Mouse (Mus musculus): ENCODE results near the gene Rragc. TPM values are rescaled to one million over a fixed set of nuclear protein-coding genes. Genes with fewer than 3 reads are reported as not detected.

The Rragc gene
- polyA plus RNA-seq, 1 experiment: 31.9 TPM

DNA sequence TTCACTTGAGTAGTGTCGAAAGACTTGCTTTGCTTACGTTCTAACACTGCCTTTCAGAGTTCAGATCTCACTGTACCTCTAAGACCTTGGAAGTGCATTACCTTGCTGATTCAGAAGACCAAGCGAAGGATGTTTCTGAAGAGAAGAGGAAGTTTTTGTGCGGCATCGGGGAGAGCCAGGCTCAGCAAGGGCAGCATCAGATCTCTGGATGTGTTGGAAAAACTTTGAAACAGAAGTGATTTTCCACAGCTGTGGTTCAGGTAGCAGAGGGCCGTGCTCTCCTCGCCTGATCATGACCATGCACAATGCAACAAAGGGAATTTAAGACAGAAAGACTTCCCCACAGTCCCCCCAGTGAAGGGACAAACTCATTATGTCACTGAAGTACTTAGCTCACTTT, 18.8 kb downstream of the Rragc start:
- TF ChIP-seq GATA1 (IDR thresholded peaks at IDR 0.05; ENCODE audit: low read length): no peak

DNA sequence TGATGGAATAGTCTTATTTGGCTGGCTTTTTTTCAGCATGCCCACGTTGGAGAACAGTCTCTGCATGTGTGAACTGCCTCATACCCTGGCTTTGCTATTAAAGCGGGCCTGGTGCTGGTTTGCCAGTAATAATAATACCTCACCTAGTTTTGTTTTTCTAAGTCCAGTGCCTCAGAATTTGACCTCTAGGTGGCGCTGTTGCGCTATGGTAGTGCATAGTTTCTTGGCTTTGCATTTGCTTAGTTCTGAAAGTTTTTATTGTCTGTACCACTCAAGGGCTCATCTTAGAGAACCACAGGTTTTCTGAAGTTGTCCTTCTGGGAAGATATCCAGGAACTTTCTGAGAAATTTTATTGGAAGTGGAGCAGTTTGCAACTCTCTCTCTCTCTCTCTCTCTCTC, 22.6 kb downstream of the Rragc start:
- TF ChIP-seq GATA1 (IDR thresholded peaks at IDR 0.05; ENCODE audit: low read length): no peak

DNA sequence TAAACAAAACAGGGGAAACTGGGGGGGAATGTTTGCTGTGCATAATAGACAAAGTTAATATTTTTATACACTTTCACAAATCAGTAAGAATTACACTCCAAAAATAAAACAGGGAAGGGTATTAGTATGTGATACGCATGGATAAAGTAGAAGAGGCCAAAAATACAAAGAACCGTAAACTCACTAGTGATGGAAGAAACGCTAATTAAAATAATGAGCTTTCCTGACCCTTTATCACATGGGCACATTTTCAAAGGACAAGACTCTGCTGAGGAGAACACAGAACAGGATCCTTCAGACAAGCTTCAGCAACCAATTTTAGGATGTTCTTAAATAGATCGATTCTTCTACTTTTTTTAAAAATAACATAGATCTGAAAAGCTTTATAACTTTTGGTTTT, 29.5 kb downstream of the Rragc start:
- TF ChIP-seq GATA1 (IDR thresholded peaks at IDR 0.05; ENCODE audit: low read length): no peak

DNA sequence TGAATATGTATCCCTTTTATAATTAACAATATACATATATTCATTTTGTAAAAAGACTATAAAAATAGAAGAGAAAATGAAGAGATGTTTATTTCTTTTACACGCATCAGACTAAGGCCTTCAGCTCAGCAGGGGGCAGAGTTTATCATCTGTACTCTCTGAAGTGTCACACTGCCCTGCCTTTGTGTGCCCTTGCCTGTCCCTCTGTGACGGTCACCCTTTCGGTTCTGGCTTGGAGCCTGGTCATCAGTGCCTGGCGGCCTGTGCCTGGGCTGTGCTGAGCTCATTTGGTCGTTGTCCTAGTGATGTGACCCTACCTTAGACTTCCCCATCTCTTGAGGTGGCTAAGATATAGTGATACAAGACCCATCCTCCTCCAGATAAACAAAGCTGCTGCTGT, 29.9 kb downstream of the Rragc start:
- no peak for TF ChIP-seq GATA1 (IDR thresholded peaks at IDR 0.05; ENCODE audit: low read length)

DNA sequence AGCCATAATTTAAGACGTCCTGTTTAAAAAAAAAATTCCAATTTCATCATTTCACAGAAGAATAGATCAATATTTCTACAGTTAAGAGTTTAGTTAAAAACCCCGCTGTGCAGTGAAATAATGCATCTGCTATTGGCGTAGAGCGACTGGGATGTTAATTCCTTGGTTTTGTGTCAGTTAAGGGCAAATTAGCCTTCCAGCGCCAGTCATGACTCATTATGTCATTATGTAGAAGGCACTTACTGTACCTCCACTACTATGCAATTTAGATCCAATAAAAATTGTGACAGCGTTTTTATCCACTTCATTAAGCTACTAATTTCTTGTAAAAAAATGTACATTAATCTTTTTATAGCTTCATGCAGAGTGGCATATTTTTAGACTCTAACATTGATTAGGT, 31.7 kb downstream of the Rragc start:
- no peak for TF ChIP-seq GATA1 (IDR thresholded peaks at IDR 0.05; ENCODE audit: low read length)

DNA sequence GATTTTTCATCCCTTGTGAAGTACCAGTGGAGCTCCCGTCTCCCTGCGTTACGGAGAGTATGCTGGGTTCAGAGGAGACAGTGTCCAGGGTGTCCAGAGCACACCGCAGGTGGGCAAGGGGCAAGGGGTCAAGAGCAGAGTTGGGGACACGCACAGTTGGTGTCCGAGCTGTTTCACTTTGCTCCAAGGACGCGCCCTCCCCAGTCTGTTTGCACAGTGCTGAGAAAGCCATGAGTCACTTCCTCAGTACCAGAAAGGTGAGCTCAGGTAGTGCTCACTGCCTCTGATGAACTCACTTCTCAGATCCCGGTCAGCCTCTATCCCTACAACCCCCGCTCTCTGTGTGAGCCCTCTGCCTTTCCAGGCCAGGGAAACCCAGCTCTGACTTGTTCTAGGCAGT, 32.4 kb downstream of the Rragc start:
- TF ChIP-seq GATA1 (IDR thresholded peaks at IDR 0.05; ENCODE audit: low read length): no peak

DNA sequence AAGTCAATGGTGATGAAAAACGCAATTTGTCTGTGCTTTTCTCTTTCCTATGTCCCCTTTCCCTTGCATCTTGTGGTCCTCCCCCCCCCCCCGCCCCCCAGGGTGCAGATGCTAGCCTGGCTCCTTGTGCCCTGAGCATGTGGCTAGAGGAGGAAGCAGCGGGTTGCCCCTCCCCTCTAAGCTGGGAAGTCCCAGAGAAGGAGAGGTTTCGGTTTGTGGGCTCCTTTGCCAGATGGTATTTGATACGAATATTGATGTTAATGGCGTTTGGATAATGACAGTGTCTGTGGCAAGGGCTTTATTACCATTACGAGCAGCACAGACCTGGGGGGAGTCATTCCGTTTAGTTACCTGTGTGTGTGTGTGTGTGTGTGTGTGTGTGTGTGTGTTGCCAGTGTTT, 34.8 kb downstream of the Rragc start:
- no peak for TF ChIP-seq GATA1 (IDR thresholded peaks at IDR 0.05; ENCODE audit: low read length)

DNA sequence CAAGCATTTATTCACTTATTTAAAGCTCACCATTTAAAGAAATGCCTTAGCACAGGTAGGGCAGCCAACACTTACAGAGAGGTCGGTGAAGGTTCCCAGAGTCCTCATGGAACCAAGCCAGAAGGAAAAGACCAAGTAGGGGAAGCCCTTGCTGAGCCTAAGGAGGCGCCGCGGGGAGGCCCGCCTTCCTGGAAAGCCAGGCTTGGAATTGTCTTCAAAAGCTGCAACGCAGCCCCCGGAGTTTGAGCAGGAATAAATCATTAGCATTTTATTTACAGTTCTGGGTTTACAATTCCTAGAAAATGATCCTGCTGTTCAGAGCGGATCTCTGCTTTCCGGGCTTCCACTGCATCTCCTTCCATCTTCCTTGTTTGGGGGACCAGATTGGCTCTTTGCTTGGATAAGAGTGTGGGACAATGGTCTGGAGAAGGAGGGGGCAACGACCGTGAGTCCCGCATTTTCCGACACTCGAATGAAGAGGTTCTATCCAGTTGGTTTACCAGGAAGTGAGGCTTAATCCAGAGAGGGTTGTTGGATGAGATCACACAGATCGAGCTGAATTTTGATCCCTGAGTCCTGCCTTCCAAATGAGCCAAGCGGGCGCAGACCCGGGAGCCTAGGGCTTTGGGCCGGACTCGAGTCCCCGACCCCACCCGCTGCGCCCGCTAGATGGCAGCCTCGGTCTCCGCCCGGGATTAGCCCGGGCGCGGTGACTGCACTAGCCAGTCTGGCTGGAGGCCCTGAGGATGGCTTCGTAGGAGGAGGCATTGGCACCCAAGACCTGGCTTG, 39.7 kb downstream of the Rragc start:
- TF ChIP-seq GATA1 (IDR thresholded peaks at IDR 0.05; ENCODE audit: low read length): no peak

DNA sequence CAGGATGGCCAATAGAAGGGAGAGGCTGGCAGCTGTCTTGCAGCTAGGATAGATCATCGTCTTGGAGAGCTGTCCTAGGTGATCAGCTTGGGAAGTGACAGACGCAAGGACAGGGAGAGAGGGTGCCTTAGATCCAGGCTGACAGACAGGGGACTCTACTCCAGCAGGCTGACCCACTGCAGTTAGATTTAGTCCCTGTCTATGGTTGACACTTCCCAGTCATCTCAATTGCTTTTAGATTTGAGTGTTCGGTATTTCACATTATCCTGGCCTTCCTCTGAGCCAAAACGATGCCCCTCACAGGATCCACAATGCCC, 40.2 kb downstream of the Rragc start:
- TF ChIP-seq GATA1 (IDR thresholded peaks at IDR 0.05; ENCODE audit: low read length): no peak

DNA sequence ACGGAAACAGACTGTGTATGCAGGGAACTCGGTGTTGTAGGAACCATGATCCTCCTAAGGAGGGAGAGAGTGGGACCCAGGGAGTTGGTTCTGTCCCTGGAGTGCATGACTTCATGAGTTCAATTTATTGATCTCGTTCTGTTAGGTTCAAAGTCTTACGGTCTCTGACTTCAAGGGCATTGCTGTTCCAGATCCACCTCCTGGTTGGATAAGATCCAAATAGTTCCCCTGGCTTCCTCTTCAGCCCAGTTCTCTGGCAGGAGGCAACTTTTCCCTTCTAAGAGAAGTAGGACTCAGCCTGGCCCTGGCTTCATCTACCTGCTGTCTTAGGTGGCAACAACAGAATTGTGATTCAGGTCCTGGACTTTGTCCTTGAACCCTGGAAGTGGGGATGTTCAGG, 40.6 kb downstream of the Rragc start:
- no peak for TF ChIP-seq GATA1 (IDR thresholded peaks at IDR 0.05; ENCODE audit: low read length)

DNA sequence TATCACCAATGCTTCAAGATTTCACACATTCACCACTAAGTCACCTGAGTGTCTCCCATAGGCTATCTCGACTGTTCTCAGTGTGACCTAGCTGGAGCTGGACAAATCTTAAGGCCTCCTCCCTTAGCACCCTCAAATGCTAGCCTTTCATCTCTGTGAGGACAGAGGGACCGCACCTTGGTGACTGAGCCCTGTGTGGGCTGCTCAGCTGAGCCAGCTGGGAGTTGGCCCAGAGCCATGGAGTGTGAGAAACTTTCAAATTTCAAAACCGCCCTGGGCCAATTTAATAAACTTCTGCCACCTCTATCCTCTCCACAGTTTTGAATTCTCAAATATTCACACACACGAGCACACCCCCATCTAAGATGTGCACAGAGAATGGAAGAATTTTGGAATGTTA, 43.7 kb downstream of the Rragc start:
- no peak for TF ChIP-seq GATA1 (IDR thresholded peaks at IDR 0.05; ENCODE audit: low read length)

DNA sequence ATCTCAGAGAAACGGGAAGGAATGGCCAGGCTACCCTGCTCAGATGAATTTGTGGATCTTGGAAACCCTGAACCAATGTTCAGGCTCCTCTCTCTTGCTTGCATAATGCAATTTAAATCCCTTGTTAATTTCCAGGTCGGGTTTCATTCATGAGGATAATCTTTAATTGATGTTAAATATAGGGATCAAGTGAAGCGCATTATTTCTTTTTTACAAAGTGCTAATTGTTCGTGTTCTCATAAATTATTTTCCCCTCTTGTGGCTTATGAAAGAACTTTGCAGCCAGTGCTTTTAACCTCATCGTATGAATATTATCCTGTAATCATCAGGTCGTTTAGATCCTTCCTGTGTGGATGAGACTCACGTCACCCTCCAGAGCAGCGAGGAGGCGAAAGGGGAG, 45.5 kb downstream of the Rragc start:
- TF ChIP-seq GATA1 (IDR thresholded peaks at IDR 0.05; ENCODE audit: low read length): no peak

DNA sequence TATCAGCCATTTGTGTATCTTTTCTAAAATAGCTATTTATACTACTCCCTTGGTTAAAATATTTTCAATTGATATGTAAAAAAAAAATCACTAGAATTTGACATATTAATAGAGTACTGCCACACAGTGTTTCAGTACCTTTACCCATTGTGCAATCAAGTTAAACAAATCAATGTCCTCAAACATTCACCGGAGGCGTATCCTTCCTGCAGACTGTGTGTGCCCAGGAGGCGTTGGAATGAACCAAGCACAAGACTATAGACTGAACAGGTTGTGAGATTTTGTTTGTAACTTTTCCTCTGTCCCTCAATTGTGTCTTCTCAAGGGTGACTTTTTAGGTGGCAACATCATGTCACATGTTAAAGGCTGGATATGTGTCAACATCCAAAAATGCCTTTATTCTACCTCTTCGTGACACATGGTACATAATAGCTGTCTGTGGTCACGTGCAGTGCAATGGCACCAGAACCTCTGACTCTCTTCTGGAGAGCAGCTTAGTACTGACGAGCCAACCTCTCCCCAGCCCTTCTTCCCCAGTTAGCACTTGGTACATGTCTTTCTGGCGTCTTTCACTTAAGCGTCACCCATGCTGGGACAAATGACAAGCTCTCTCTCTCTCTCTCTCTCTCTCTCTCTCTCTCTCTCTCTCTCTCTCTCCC, 51.5 kb downstream of the Rragc start:
- TF ChIP-seq GATA1 (IDR thresholded peaks at IDR 0.05; ENCODE audit: low read length): no peak

DNA sequence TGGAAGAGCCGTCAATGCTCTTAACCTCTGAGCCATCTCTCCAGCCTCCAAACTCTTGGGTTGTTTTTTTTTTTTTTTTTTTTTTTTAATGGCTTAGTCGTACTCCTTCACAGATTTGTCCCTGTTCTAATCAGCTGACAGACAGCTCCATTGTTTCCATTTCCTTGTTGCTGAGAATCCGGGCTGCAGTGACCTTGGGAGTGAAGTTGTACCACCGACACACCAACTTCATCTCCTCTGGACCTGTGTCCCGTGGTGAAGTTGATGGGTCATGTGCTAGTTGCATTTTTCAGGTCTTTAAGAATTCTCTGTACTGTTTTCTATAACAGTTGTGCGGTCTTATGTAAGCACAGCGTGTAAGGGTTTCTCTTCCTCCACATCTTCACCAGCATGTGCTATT, 52.2 kb downstream of the Rragc start:
- no peak for TF ChIP-seq GATA1 (IDR thresholded peaks at IDR 0.05; ENCODE audit: low read length)

DNA sequence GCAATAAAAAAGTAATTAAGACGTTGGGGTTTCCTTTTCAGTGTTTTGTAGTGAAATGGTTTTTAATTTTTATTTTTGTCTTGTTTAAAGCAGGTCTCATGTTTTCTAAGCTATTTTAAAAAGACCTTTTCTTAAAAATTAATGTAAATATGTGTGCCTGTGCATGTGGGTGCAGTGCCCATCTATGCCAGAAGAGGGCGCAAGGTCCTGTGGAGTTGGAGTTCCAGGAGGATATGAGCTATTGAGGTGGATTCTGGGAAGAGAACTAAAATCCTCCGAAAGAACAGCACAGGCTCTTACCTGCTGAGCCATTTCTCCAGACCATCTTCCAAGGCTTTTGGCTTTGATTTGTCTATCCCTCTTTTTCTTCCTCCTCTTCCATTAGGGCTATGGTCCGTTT, 53.8 kb downstream of the Rragc start:
- no peak for TF ChIP-seq GATA1 (IDR thresholded peaks at IDR 0.05; ENCODE audit: low read length)

DNA sequence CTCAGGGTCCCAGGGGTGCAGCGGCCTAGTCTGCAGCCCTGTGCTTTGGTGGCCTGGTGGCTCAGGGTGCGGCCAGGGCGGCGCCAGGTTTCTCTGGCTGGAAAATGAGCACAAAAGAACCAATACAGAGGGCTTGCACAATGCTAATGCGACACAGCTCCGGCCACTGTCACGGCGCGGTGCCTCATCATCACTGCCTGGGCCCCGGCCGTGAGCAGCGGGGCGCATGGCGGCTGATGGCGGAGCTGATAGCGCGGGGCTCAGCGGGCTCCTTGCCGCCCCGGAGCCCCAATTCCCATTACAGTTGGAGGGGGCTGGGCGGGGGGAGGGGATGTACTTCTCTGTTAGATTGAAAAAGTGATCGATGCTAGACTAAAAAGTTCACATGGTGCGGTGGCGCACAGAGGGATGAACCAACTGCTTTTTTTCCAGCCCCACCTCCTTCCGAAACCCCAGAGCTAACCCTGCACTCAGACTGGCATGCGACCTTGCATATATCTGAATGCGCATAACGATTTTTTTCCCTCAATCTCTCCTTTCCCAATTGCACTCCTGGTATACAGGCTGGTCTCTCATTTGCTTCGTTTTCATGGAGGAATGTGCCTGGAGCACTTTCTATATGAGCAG, 55.3 kb downstream of the Rragc start:
- no peak for TF ChIP-seq GATA1 (IDR thresholded peaks at IDR 0.05; ENCODE audit: low read length)

DNA sequence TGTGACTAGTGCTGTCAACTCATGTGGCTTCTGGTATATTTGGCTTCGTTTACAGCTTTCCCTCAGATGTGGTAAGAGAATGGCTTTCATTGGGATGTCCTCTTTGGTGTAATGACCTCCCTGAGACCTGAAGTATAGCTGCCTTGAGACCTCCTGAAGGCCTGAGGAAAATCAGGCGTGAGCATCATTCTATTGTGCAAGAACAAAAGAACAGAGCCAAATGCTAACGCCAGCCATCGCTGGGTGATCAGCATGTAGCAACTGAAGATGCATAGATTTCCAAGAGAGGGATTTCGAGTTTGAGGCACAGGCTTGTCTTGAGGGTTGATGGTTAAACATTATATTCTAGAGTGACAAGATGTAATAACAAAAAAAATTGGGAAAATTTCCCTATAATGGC, 64.9 kb downstream of the Rragc start:
- no peak for TF ChIP-seq GATA1 (IDR thresholded peaks at IDR 0.05; ENCODE audit: low read length)

Other genes with a start within 250 kb of the Rragc start
- 55.0 and 55.4 TPM in 2 replicates for gene Macf1, start 233.1 kb upstream of the Rragc start, polyA plus RNA-seq (2012)
- 109 and 129 TPM in 2 replicates for gene Ndufs5, start 199.2 kb upstream of the Rragc start, polyA plus RNA-seq (2012)
- 201 and 281 TPM in 2 replicates for gene Akirin1, start 167.1 kb upstream of the Rragc start, polyA plus RNA-seq (2012)
- gene Rhbdl2, start 129.6 kb upstream of the Rragc start, polyA plus RNA-seq (2012): not detected in 2 replicates
- not detected in 2 replicates for gene 4933427I04Rik, start 57.8 kb upstream of the Rragc start, polyA plus RNA-seq (2012)
- gene Mycbp, start 12.6 kb upstream of the Rragc start, polyA plus RNA-seq (2012): 11.5 and 44.4 TPM in 2 replicates
- 0.32 TPM in 1 of 2 replicates, not detected in the other for gene 4930535I16Rik, start 576 bp downstream of the Rragc start, polyA plus RNA-seq (2012)

Measured in G1E-ER4 (cell line).